Mouse (Mus musculus): ENCODE data around the gene Gfral. TPM values are rescaled to one million over a fixed set of nuclear protein-coding genes. Genes with fewer than 3 reads are reported as not detected.

Gene Gfral
- total RNA-seq (2012; rRNA removed) = not detected in 2 replicates
- total RNA-seq (2014; rRNA removed) = not detected in 2 replicates
- not detected in 2 replicates for polyA plus RNA-seq (2012; ENCODE audit: insufficient read length, low read depth)

DNA sequence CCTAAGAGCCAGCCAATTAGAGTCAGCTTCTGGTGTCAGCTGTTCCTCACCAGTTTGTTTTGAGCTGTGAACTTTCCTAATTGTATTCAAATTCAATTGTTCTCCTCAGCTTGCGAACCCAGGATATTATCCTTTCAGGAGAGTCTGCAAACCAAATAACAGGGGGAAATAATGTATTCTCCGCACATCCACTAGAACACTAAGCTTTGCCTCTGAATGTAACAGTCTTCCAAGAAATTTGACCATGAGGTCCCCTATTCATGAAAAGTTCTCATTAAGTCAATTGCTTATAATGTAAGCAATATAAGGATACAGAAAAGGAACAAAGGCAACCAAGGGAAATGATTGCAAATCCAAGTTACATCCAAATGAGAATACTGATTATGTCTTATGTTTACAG lies at the start of gene Gfral:
Gene Gfral (minus strand): TSS at position 101 of the 400 bp plus-strand sequence.
- H3K36me3 ChIP-seq (replicated peaks in 1 of 2; ENCODE audit: control insufficient read depth in 1 of 2, insufficient read depth in 1 of 2, low read length in 1 of 2) = no peaks in the 10 kb centered on the region
- no peaks in the 10 kb centered on the region for H3K27me3 ChIP-seq (replicated peaks)
- no peak within 1 kb of the TSS for H3K4me3 ChIP-seq (replicated peaks in 1 of 3; ENCODE audit: low read depth in 2 of 3, low read length in 2 of 3, poor library complexity in 1 of 3)
- no peak within 1 kb of the TSS for H3K4me2 ChIP-seq (ENCODE audit: insufficient read depth, low read depth, poor library complexity, severe bottlenecking)
- dilution Hi-C loops (cut with MboI; ENCODE audit: extremely low pct_ligation_motif_present, extremely low pct_unique_long_range_greater_than_20kb, low sequenced_read_pairs) = no loop called here
- in situ Hi-C loops (cut with MboI; ENCODE audit: low pct_ligation_motif_present, low pct_unique_long_range_greater_than_20kb, low sequenced_read_pairs) = no loop called here
- H3K4me1 ChIP-seq (ENCODE audit: control insufficient read depth in 1 of 2, insufficient read depth in 2 of 2) = no peaks in the 10 kb centered on the region
- TF ChIP-seq ZKSCAN1 (IDR thresholded peaks at IDR 0.05; ENCODE audit: borderline replicate concordance, low read depth, low read length) = no peak
- no peak for TF ChIP-seq CHD2 (IDR thresholded peaks at IDR 0.05; ENCODE audit: low read length)
- no peak for TF ChIP-seq BHLHE40 (IDR thresholded peaks at IDR 0.05; ENCODE audit: low read depth, low read length)
- TF ChIP-seq TBP (conservative IDR thresholded peaks at IDR 0.05; ENCODE audit: low read depth, low read length) = no peak
- TF ChIP-seq SIN3A (IDR thresholded peaks at IDR 0.05; ENCODE audit: low read length) = no peak
- TF ChIP-seq POLR2AphosphoS2 (IDR thresholded peaks at IDR 0.05; ENCODE audit: low read depth, low read length) = no peak
- TF ChIP-seq ETS1 (conservative IDR thresholded peaks at IDR 0.05; ENCODE audit: low read depth, low read length) = no peak
- no peak for TF ChIP-seq USF2 (conservative IDR thresholded peaks at IDR 0.05; ENCODE audit: low read depth, low read length)
- TF ChIP-seq EP300 (IDR thresholded peaks at IDR 0.05; ENCODE audit: low read length) = no peak
- no peak for TF ChIP-seq ZNF384 (IDR thresholded peaks at IDR 0.05; ENCODE audit: low read depth, low read length)
- TF ChIP-seq GABPA (IDR thresholded peaks at IDR 0.05; ENCODE audit: insufficient replicate concordance, low read depth, low read length) = no peak
- TF ChIP-seq E2F4 (IDR thresholded peaks at IDR 0.05; ENCODE audit: insufficient replicate concordance, low read depth, low read length) = no peak
- no peak for TF ChIP-seq USF1 (IDR thresholded peaks at IDR 0.05; ENCODE audit: low read depth, low read length)
- TF ChIP-seq JUND (conservative IDR thresholded peaks at IDR 0.05; ENCODE audit: low read depth, low read length) = no peak
- no peak for TF ChIP-seq MEF2A (IDR thresholded peaks at IDR 0.05; ENCODE audit: borderline replicate concordance, low read depth, low read length)
- TF ChIP-seq KAT2A (IDR thresholded peaks at IDR 0.05; ENCODE audit: insufficient replicate concordance, low read length) = no peak
- H3K9me3 ChIP-seq (replicated peaks; ENCODE audit: low read length) = no peaks in the 10 kb centered on the region
- no peak within 1 kb of the TSS for H3K9ac ChIP-seq (ENCODE audit: insufficient read depth, low read depth)
- DNase-seq (ENCODE audit: extremely low read depth) = no peak
- H3K27ac ChIP-seq (ENCODE audit: insufficient read depth, low read depth) = no peak within 1 kb of the TSS
- H3K79me2 ChIP-seq (replicated peaks; ENCODE audit: control insufficient read depth, extremely low read depth, insufficient read depth, poor library complexity, severe bottlenecking) = no peaks in the 10 kb centered on the region

DNA sequence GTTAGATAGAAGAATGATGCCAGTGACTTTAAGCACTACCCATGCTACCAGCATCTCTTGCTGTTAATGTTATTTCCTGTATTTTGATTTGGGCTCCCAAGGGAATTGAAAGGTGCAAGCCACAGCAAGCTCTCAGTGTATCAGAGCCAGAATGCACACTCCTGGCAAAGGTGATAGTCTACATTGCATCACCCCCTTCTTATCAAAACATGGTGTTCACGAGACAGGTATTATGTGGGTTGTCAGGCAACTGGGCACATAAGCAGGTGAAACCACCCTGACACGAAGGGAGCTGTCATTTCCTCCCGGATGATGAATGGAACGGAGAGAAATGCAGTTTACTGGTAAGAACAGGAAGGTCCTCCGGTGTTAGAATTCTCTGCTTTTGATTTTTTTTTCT lies 44.3 kb upstream of the Gfral start:
- no peaks in the 10 kb centered on the region for H3K27me3 ChIP-seq (replicated peaks)
- no peaks in the 10 kb centered on the region for H3K79me2 ChIP-seq (replicated peaks; ENCODE audit: control insufficient read depth, extremely low read depth, insufficient read depth, poor library complexity, severe bottlenecking)
- H3K9me3 ChIP-seq (replicated peaks; ENCODE audit: low read length) = no peaks in the 10 kb centered on the region
- no peak overlapping the region for H3K9ac ChIP-seq (ENCODE audit: insufficient read depth, low read depth)
- in situ Hi-C loops (cut with MboI; ENCODE audit: low pct_ligation_motif_present, low pct_unique_long_range_greater_than_20kb, low sequenced_read_pairs) (loop anchor here (25.0 kb wide), 1 partner anchor 405 kb away; no protein-coding TSS in a partner anchor), dilution Hi-C loops (cut with MboI; ENCODE audit: extremely low pct_ligation_motif_present, extremely low pct_unique_long_range_greater_than_20kb, low sequenced_read_pairs) (no loop called here)
- TF ChIP-seq NRF1 (IDR thresholded peaks at IDR 0.05; ENCODE audit: low read depth, low read length) = no peak
- TF ChIP-seq JUND (conservative IDR thresholded peaks at IDR 0.05; ENCODE audit: low read depth, low read length) = no peak
- no peak for TF ChIP-seq TBP (conservative IDR thresholded peaks at IDR 0.05; ENCODE audit: low read depth, low read length)
- no peak for TF ChIP-seq ZMIZ1 (IDR thresholded peaks at IDR 0.05; ENCODE audit: low read depth, low read length)
- no peak for TF ChIP-seq UBTF (IDR thresholded peaks at IDR 0.05; ENCODE audit: low read depth, low read length)
- no peak for TF ChIP-seq SIN3A (IDR thresholded peaks at IDR 0.05; ENCODE audit: low read length)
- no peak overlapping the region for H3K27ac ChIP-seq (ENCODE audit: insufficient read depth, low read depth)
- no peak overlapping the region for H3K4me2 ChIP-seq (ENCODE audit: insufficient read depth, low read depth, poor library complexity, severe bottlenecking)
- peaks cover 0 to 4% of the 10 kb centered on the region in 2 experiments; a peak in 1 of 4 replicates for H3K4me1 ChIP-seq (ENCODE audit: control insufficient read depth in 1 of 2, insufficient read depth in 2 of 2)
- H3K36me3 ChIP-seq (replicated peaks in 1 of 2; ENCODE audit: control insufficient read depth in 1 of 2, insufficient read depth in 1 of 2, low read length in 1 of 2) = no peaks in the 10 kb centered on the region
- no peak overlapping the region for H3K4me3 ChIP-seq (replicated peaks in 1 of 3; ENCODE audit: low read depth in 2 of 3, low read length in 2 of 3, poor library complexity in 1 of 3)
- no peak for DNase-seq (ENCODE audit: extremely low read depth)
